9 mouse cellular contexts compared by ENCODE assay signal in genomic region chr13:63906516-63906915, GRCm38 (mm10).
A peak's percentile ranks its signal among the peaks of the same experiment; 100 is the strongest.
DNase-seq lines count a peak whose midpoint lies in the region; ATAC-seq lines count a peak whose summit lies in the region.
"Had no signal": no experiment of that assay in that cellular context is flagged by ENCODE, and none has a peak within 500 bp of the region (broad histone marks: within the 10 kb centered on the region; RNA-seq: fewer than 3 reads in every experiment).

No protein-coding gene starts in this region.

- no peak overlapping the region for H3K9ac ChIP-seq in heart, embryonic 12.5 days
- no peak overlapping the region for H3K9ac ChIP-seq in liver, embryonic 11.5 days (ENCODE audit: low read depth, low read length)

- no peak overlapping the region for H3K4me3 ChIP-seq in heart, embryonic 12.5 days
- H3K4me3 ChIP-seq in liver, embryonic 11.5 days (ENCODE audit: low read depth, low read length) = no peak overlapping the region

- DNase-seq in heart, adult 18-20 months = peak; percentile 64 to 80
- DNase-seq in adipocyte (ENCODE audit: low spot score) = peak; percentile 54
- peak; percentile 39 to 60 for DNase-seq in cerebellum, postnatal 10 days
- DNase-seq in kidney, postnatal 25 days = peak; percentile 43 to 82
- no peak for DNase-seq in layer of hippocampus, adult 9-11 months
- DNase-seq in retina, postnatal 1 day = no peak
- no peak for DNase-seq in liver, embryonic 11.5 days (ENCODE audit: low spot score)

- H3K27ac ChIP-seq in heart, embryonic 12.5 days (ENCODE audit: poor library complexity, severe bottlenecking) = no peak overlapping the region
- H3K27ac ChIP-seq in liver, embryonic 11.5 days (ENCODE audit: low read depth, low read length) = no peak overlapping the region

- H3K36me3 ChIP-seq in heart, embryonic 12.5 days = no peaks in the 10 kb centered on the region
- no peaks in the 10 kb centered on the region for H3K36me3 ChIP-seq in liver, embryonic 11.5 days (ENCODE audit: control insufficient read depth, insufficient read depth, low read length)

- WGBS in heart, embryonic 12.5 days = 82% methylated on average over 4 of the region's 4 CpGs
- WGBS in liver, embryonic 11.5 days = 82% methylated on average over 4 of the region's 4 CpGs

- H3K27me3 ChIP-seq in heart, embryonic 12.5 days (replicated peaks) = 0 out of 2 replicates have a peak, but pooled peaks cover 5% of the 10 kb centered on the region
- no peaks in the 10 kb centered on the region; the same call in 1 of the 2 replicates for H3K27me3 ChIP-seq in liver, embryonic 11.5 days (replicated peaks; ENCODE audit: control insufficient read depth, insufficient read depth, low read length)

- H3K9me3 ChIP-seq in heart, embryonic 12.5 days (replicated peaks) = no peaks in the 10 kb centered on the region
- H3K9me3 ChIP-seq in liver, embryonic 11.5 days (ENCODE audit: control insufficient read depth, low read length) = no peaks in the 10 kb centered on the region

- peaks cover 19% of the 10 kb centered on the region for H3K4me1 ChIP-seq in heart, embryonic 12.5 days (replicated peaks)
- H3K4me1 ChIP-seq in liver, embryonic 11.5 days (replicated peaks; ENCODE audit: control insufficient read depth, insufficient read depth, low read length) = peaks cover 9% of the 10 kb centered on the region

- no peak overlapping the region for H3K4me2 ChIP-seq in heart, embryonic 12.5 days
- no peak overlapping the region for H3K4me2 ChIP-seq in liver, embryonic 11.5 days
- H3K4me2 ChIP-seq: midbrain, embryonic 11.5 days had no signal

- ATAC-seq in heart, embryonic 12.5 days (ENCODE audit: insufficient number of reproducible peaks, low FRiP score) = no peak
- no peak for ATAC-seq in liver, embryonic 11.5 days (replicated peaks; ENCODE audit: low FRiP score)

Comparison
In these comparisons a context has a peak if more than half of its experiments do, and no peak if none do; other contexts are left out.
1. DNase-seq: peak in heart, adult 18-20 months (2 of 2), adipocyte (single experiment), cerebellum, postnatal 10 days (2 of 2) and kidney, postnatal 25 days (2 of 2); none in layer of hippocampus, adult 9-11 months (single experiment), retina, postnatal 1 day (single experiment) and liver, embryonic 11.5 days (single experiment).